23 mouse cellular contexts compared by ENCODE assay signal in genomic region chr3:143156174-143156573, GRCm38 (mm10).
DNase-seq lines count a peak whose midpoint lies in the region; ATAC-seq and TF ChIP-seq lines count a peak whose summit lies in the region.
"Had no signal": no experiment of that assay in that cellular context is flagged by ENCODE, and none has a peak within 500 bp of the region (broad histone marks: within the 10 kb centered on the region; RNA-seq: fewer than 3 reads in every experiment).

No protein-coding gene starts in this region.

- no peak overlapping the region for H3K4me3 ChIP-seq in layer of hippocampus, adult 2 months
- H3K4me3 ChIP-seq: embryonic facial prominence, embryonic 15.5 days; forebrain, embryonic 10.5 days; heart, embryonic 13.5 days; hindbrain, embryonic 15.5 days; limb, embryonic 10.5 days; lung, embryonic 15.5 days; midbrain, embryonic 15.5 days; myocyte; neural tube, embryonic 15.5 days had no signal

- no peak overlapping the region for H3K27ac ChIP-seq in layer of hippocampus, adult 2 months
- H3K27ac ChIP-seq: embryonic facial prominence, embryonic 15.5 days; forebrain, embryonic 10.5 days; heart, embryonic 13.5 days; hindbrain, embryonic 15.5 days; limb, embryonic 10.5 days; lung, embryonic 15.5 days; midbrain, embryonic 15.5 days; neural tube, embryonic 15.5 days had no signal

- DNase-seq in embryo, embryonic 10 days (ENCODE audit: low spot score), result peak; percentile 30
- DNase-seq in embryo, embryonic 9.5 days (ENCODE audit: extremely low spot score), result no peak
- DNase-seq in layer of hippocampus, adult 2 months (ENCODE audit: low spot score in 2 of 2), result no peak
- no peak for DNase-seq in layer of hippocampus, adult 11-12 months (ENCODE audit: low spot score)
- peak; percentile 65 for DNase-seq in 416B (ENCODE audit: low read depth)
- DNase-seq in ovary, postnatal 14 days (ENCODE audit: low spot score), result no peak
- no peak for DNase-seq in neural tube, embryonic 10.5 days (ENCODE audit: extremely low spot score, low spot score)
- DNase-seq: cerebellum, adult 9-10 months; heart, adult 11 months; heart, postnatal 36 days; kidney, postnatal 10 days; layer of hippocampus, adult 9-11 months; thymus, postnatal 14 days had no signal

- ATAC-seq in granulocyte monocyte progenitor cell, adult 5-6 weeks (replicated peaks; ENCODE audit: poor library complexity, severe bottlenecking), result peak; percentile 58
- ATAC-seq: midbrain, embryonic 15.5 days had no signal

- TF ChIP-seq CTCF in layer of hippocampus, adult 2 months (conservative IDR thresholded peaks at IDR 0.05), result peak; percentile 22; the same call in 1 of the 2 replicates

Comparison
In these comparisons a context has a peak if more than half of its experiments do, and no peak if none do; other contexts are left out.
1. DNase-seq: peak in embryo, embryonic 10 days (single experiment) and 416B (single experiment); none in embryo, embryonic 9.5 days (single experiment), layer of hippocampus, adult 2 months (0 of 2), layer of hippocampus, adult 11-12 months (single experiment), ovary, postnatal 14 days (single experiment) and neural tube, embryonic 10.5 days (single experiment).